Mouse (Mus musculus): ENCODE results near the gene A930002H24Rik. TPM values are rescaled to one million over a fixed set of nuclear protein-coding genes. Genes with fewer than 3 reads are reported as not detected.
A peak's percentile ranks its signal among the peaks of the same experiment; 100 is the strongest.
"Not testable (repeated sequence)": the region's sequence is repeated elsewhere in the genome, so short reads cannot be mapped to it uniquely, and the experiment has no call there.

Gene A930002H24Rik
- polyA plus RNA-seq, 1 experiment from 2014 or later: 4.5 TPM

DNA sequence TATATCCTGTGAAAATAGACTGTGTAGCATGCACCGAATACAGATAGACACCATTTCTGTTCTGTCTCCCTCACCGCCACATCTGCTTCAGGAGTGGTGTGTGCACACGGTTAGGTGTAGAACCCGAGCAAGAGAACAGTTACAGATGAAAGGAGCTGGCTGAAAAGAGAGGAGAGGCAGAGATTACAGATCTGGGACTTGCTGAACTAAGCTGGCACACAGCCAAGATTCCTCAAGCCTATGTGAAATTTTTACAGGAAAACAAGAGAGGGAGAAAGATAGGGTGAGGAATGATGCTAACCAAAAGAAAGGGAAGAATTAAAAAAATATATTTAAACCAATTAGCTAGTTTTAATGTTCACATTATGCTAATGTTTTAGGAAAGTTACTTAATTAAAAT, 2.6 kb downstream of the A930002H24Rik start:
- Histone ChIP-seq H3K9me3 (replicated peaks) (no peaks in the 10 kb centered on the region), H3K27me3 (no peaks in the 10 kb centered on the region), H3K36me3 (no peaks in the 10 kb centered on the region), H3K4me3 (replicated peaks) (no peak overlapping the region), H3K27ac (no peak overlapping the region), H3K4me2 (no peak overlapping the region), H3K9ac (no peak overlapping the region), H3K4me1 (peaks cover 16% of the 10 kb centered on the region)
- no peak for ATAC-seq (replicated peaks; ENCODE audit: low FRiP score)
- WGBS: 50% methylated on average over 4 of the region's 4 CpGs

DNA sequence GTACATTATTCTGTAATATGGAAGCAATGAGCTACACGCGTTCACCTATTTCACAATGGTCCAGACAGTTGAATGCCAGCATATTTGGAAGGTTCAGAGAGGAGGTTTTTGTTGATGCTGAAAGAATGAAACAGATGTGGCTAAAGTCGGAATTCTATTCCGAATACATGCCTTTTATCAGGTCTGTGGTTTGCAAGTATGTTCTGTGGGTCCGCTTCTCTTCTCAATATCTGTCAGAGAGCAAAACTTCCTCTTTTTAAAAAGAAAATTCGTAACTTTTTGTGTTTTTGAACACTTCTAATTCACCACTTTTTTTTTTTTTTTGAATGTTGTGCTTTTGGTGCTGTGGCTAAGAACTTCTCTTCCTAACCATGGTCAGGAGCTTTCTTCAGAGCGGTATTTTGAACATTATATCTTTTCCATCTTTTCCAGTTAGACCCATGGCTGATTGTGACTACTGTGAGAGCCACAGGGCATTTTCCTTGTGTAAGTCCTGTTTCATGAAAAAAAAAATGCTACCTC, 6.5 kb downstream of the A930002H24Rik start:
- Histone ChIP-seq H3K4me3 (replicated peaks) (no peak overlapping the region), H3K36me3 (no peaks in the 10 kb centered on the region), H3K9me3 (replicated peaks) (no peaks in the 10 kb centered on the region), H3K4me1 (no peaks in the 10 kb centered on the region), H3K4me2 (no peak overlapping the region), H3K27me3 (no peaks in the 10 kb centered on the region), H3K9ac (no peak overlapping the region), H3K27ac (no peak overlapping the region)
- 88% methylated on average over 7 of the region's 7 CpGs for WGBS
- ATAC-seq (replicated peaks; ENCODE audit: low FRiP score): no peak

DNA sequence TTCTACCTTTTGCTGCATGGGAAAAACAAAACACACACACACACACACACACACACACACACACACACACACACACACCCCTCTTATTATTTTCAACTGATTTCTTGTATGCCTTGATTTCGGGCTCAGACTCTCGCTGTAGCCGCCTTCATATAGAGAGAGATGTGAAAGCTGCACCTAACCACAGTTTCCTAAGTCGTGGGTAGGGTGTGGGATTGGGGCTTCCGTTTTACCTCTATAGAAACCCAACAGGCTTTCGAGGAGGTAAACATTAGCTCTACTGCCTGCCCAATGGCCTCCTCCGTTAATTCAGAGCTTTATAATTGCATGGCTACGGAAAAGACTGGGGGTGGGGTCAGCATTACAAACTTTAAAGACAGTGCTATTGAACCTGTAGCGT, 13.6 kb downstream of the A930002H24Rik start:
- H3K27me3 ChIP-seq: no peaks in the 10 kb centered on the region
- H3K27ac ChIP-seq: no peak overlapping the region; the same call in 1 of the 2 replicates
- no peak overlapping the region for H3K9ac ChIP-seq
- no peaks in the 10 kb centered on the region for H3K36me3 ChIP-seq
- H3K4me3 ChIP-seq (replicated peaks): peak overlapping the region; percentile 58
- WGBS: 84% methylated on average over 9 of the region's 9 CpGs
- no peaks in the 10 kb centered on the region for H3K9me3 ChIP-seq (replicated peaks)
- H3K4me2 ChIP-seq: peak overlapping the region; percentile 59
- 0 out of 2 replicates have a peak, but pooled peaks cover 5% of the 10 kb centered on the region for H3K4me1 ChIP-seq
- ATAC-seq (replicated peaks; ENCODE audit: low FRiP score): no peak

DNA sequence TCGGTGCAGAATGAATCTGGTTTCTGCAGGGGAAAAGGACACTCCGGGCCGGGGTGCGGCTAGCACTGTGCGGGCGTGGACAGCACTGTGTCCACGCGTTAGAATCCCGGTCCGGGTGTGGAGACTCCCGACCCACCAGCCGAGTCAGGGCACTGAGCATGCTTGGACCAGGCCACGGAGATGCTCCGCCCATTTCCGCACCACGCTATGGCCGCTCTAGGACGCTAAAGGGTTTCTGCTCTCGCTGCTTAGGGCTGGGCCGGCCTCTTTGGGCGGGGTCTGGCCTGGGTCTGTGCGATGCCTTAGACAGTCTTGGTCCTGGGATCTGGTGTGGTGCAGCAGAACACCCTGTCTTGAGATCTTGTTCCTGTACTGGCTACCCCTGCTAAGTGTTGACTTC, 14.0 kb downstream of the A930002H24Rik start:
- peak; percentile 100 for ATAC-seq (replicated peaks; ENCODE audit: low FRiP score)
- H3K27me3 ChIP-seq: no peaks in the 10 kb centered on the region
- no peaks in the 10 kb centered on the region for H3K9me3 ChIP-seq (replicated peaks)
- H3K36me3 ChIP-seq: no peaks in the 10 kb centered on the region
- H3K27ac ChIP-seq: peak overlapping the region; percentile 72
- H3K4me3 ChIP-seq (replicated peaks): peak overlapping the region; percentile 58
- WGBS: under 1% methylated on average over 22 of the region's 22 CpGs
- peak overlapping the region; percentile 62 for H3K9ac ChIP-seq
- 0 out of 2 replicates have a peak, but pooled peaks cover 5% of the 10 kb centered on the region for H3K4me1 ChIP-seq
- peak overlapping the region; percentile 59 for H3K4me2 ChIP-seq

DNA sequence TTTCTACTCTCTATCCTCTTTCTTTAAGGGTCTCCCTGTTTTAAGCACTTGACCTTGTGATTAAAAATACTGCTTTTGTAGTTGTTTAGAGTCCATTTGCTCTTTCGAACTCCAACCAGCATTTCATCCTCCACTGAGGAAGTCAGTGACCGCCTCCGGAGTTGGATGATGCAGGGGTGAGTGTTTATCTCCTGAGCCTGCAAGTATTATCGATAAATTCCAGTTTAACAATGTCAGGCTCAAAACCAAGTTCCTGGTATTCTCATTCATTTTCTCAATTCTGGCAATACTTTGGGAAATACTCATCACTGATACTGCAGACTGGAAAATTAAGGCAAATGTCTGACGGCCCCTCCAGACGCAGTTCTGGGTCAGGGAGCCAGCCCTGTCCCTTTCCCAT, 14.4 kb downstream of the A930002H24Rik start:
- Histone ChIP-seq H3K4me2 (peak overlapping the region; percentile 59), H3K4me1 (0 out of 2 replicates have a peak, but pooled peaks cover 5% of the 10 kb centered on the region), H3K36me3 (no peaks in the 10 kb centered on the region), H3K27ac (peak overlapping the region; percentile 72), H3K9me3 (replicated peaks) (no peaks in the 10 kb centered on the region), H3K27me3 (no peaks in the 10 kb centered on the region), H3K9ac (peak overlapping the region; percentile 62), H3K4me3 (replicated peaks) (peak overlapping the region; percentile 58)
- WGBS: 3% methylated on average over 6 of the region's 6 CpGs
- peak; percentile 54; the same call in 1 of the 2 replicates for ATAC-seq (replicated peaks; ENCODE audit: low FRiP score)

DNA sequence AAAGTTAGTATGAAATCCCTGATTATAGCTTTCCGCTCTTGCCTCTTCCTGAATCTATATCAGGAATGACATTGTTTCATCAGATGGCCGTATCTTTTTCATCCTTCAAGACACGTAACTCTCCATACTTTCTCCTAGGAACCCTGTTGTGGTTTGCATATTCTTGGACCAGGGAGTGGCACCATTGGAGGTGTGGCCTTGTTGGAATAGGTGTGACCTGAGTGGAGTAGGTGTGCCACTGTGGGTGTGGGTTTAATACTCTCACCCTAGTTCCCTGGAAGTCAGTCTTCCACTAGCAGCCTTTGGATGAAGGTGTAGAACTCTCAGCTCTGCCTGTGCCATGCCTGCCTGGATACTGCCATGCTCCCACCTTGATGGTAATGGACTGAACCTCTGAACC, 17.8 kb downstream of the A930002H24Rik start:
- not testable (repeated sequence) for H3K4me3 ChIP-seq (replicated peaks); H3K4me1 ChIP-seq; H3K27ac ChIP-seq; ATAC-seq (replicated peaks; ENCODE audit: low FRiP score); H3K36me3 ChIP-seq; H3K9me3 ChIP-seq (replicated peaks); H3K4me2 ChIP-seq; H3K9ac ChIP-seq; H3K27me3 ChIP-seq
- WGBS: 93% methylated on average over 3 of the region's 3 CpGs

DNA sequence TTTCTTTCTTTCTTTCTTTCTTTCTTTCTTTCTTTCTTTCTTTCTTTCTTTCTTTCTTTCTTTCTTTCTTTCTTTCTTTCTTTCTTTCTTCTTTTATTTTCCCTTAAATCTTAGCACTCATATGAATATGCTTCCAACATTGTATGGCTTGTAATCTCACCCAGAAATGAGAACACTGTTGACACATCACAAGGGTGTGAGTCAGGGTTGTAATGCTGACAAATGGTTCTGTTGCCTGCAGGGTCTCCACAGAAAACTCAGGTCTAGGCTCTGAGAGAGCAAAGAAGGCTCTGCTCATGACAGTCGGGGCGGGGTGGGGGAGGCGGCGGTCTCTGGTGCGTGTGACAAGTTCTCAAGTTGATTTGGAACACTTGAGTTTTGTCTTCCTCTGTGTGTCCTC, 18.7 kb downstream of the A930002H24Rik start:
- Histone ChIP-seq H3K36me3 (no peaks in the 10 kb centered on the region), H3K9ac (no peak overlapping the region), H3K4me1 (0 out of 2 replicates have a peak, but pooled peaks cover 5% of the 10 kb centered on the region), H3K4me3 (replicated peaks) (no peak overlapping the region), H3K4me2 (no peak overlapping the region), H3K9me3 (replicated peaks) (no peaks in the 10 kb centered on the region), H3K27me3 (no peaks in the 10 kb centered on the region), H3K27ac (no peak overlapping the region)
- WGBS: 51% methylated on average over 5 of the region's 5 CpGs
- no peak for ATAC-seq (replicated peaks; ENCODE audit: low FRiP score)

DNA sequence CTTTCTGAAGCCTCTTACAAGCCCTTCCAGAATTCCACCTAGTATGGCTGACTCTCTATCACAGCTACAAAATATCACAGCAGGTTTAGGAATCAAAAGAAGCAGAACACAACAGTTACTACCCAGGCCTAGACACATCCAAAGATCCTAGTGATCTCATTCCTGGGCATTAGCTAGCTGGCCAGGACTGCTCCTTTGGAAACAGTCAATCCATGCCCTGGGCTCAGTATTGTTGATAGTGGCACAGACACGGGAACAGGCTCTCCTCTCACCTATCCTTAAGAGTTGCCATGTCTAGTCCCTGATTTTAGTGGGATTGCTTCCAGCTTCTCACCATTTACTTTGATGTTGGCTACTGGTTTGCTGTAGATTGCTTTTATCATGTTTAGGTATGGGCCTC, 21.4 kb downstream of the A930002H24Rik start:
- 85% methylated on average over 1 of the region's 1 CpGs for WGBS
- ATAC-seq (replicated peaks; ENCODE audit: low FRiP score): no peak

DNA sequence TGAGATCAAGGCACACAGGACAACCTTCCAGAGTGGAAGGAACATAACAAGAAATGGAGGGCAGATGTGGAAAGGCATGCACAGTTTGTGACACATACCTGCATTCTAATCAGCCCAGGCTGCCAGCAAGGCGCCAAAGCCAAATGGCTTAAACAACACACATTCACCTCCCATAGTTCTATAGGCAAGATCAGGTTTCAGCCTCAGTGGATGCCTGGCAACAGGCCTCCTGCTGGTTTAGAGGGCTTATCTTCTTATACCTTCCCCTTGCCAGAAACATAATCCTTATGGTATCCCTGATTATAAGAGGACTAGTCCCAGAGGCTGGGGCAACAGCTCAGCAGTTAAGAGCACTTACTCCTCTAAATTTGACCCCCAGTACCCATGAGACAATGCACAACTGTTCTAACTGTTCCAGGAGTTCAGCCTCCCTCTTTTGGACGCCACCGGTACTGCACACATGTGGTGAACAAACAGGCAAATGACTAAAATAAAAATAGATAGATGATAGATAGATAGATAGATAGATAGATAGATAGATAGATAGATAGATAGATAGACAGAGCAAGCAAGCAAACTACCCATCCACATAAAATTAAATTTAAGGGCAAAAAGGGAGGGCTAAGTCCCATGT, 23.8 kb downstream of the A930002H24Rik start:
- no peak overlapping the region for H3K4me2 ChIP-seq
- no peak for ATAC-seq (replicated peaks; ENCODE audit: low FRiP score)
- no peak overlapping the region for H3K27ac ChIP-seq
- WGBS: 94% methylated on average over 3 of the region's 3 CpGs
- H3K4me1 ChIP-seq: no peaks in the 10 kb centered on the region
- no peaks in the 10 kb centered on the region for H3K9me3 ChIP-seq (replicated peaks)
- H3K9ac ChIP-seq: no peak overlapping the region
- H3K4me3 ChIP-seq (replicated peaks): no peak overlapping the region
- H3K36me3 ChIP-seq: no peaks in the 10 kb centered on the region
- H3K27me3 ChIP-seq: no peaks in the 10 kb centered on the region

More for the DNA sequence above, 21.4 kb downstream of the A930002H24Rik start:
- Histone ChIP-seq H3K27ac (no peak overlapping the region), H3K9ac (no peak overlapping the region), H3K27me3 (no peaks in the 10 kb centered on the region), H3K4me3 (replicated peaks) (no peak overlapping the region), H3K4me2 (no peak overlapping the region), H3K9me3 (replicated peaks) (no peaks in the 10 kb centered on the region), H3K4me1 (no peaks in the 10 kb centered on the region), H3K36me3 (no peaks in the 10 kb centered on the region)

DNA sequence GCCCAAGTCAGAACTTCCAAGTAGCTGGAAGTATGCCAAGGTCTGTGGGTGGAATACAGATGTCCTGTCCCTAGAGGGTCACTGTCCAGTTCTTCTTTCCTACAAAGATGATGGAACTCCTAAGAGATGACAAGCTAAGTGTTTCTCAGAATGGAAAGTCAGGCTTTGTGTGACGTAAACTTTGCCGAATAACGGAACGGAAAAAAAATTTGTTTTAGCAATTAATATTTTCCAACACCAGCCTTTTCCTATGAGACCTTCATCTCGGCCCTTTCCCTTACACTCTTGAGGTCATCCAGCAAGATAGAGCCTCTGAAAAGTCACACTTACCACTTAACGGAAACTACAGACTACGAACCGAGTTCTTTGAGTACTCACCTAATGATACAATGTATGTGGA, 25.4 kb downstream of the A930002H24Rik start:
- Histone ChIP-seq H3K4me3 (replicated peaks) (no peak overlapping the region), H3K4me1 (no peaks in the 10 kb centered on the region), H3K27ac (no peak overlapping the region), H3K4me2 (no peak overlapping the region), H3K36me3 (no peaks in the 10 kb centered on the region), H3K9ac (no peak overlapping the region), H3K9me3 (replicated peaks) (no peaks in the 10 kb centered on the region), H3K27me3 (no peaks in the 10 kb centered on the region)
- WGBS: 87% methylated on average over 8 of the region's 8 CpGs
- ATAC-seq (replicated peaks; ENCODE audit: low FRiP score): no peak

DNA sequence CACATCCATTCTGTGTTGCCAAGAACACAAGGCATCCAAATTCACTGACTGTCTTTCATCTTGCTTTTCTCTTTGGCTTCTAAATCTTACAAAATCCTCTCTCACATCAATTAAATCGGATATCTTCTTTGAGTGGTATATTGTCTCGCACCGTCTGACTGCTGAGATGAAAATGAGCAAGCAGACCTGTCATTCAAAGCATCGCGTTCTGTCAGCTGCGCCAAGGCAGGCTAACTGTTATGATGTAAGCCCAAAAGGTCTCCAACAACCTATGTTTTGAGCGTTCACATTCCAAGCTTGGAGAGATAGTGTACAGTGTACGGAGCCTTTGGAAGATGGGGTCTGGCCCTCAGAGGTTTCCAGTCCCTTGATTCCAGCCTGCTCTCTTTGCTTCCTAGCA, 26.9 kb downstream of the A930002H24Rik start:
- WGBS: 87% methylated on average over 8 of the region's 8 CpGs
- no peak for ATAC-seq (replicated peaks; ENCODE audit: low FRiP score)
- H3K27me3 ChIP-seq: no peaks in the 10 kb centered on the region
- H3K4me2 ChIP-seq: no peak overlapping the region
- H3K27ac ChIP-seq: no peak overlapping the region
- H3K4me1 ChIP-seq: no peaks in the 10 kb centered on the region
- H3K4me3 ChIP-seq (replicated peaks): no peak overlapping the region
- H3K36me3 ChIP-seq: no peaks in the 10 kb centered on the region
- H3K9ac ChIP-seq: no peak overlapping the region
- no peaks in the 10 kb centered on the region for H3K9me3 ChIP-seq (replicated peaks)

DNA sequence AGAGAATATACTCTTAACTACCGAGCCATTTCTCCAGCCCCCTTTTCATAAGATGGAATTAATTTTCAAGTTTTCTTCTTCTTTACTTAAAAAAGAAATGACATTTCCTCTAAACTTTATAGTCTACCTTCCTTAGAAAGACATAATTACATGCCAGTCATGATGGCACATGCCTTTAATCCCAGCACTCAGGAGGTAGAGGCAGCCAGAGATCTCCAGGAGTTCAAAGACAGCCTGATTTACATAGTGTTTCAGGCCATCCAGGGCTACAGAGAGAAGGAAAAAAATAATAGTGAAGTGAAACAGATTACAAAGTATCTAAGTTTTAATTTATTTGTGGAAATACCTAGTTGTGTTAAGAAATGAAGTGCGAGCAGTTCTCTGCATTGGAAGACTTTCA, 27.4 kb downstream of the A930002H24Rik start:
- H3K27me3 ChIP-seq: no peaks in the 10 kb centered on the region
- no peak for ATAC-seq (replicated peaks; ENCODE audit: low FRiP score)
- WGBS: 97% methylated on average over 2 of the region's 2 CpGs

DNA sequence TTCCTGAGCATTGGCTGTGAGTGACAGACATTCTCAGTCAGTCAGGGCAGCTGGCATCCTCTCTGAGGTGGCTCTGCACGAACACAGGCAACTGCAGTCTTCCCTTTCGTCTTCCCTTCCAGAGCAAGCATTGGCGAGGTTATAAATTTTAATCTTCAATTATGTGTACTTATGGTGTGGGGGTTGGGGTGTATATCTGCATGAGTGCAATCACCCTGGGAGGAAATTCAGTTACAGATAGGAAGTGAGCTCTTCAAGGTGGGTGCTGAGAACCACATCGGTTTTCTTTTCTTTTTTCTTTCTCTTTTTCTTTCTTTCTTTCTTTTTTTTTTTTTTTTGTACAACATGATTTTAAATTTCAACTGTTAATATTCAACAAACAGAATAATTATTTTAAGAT, 32.0 kb downstream of the A930002H24Rik start:
- Histone ChIP-seq H3K27me3 (no peaks in the 10 kb centered on the region), H3K4me1 (no peaks in the 10 kb centered on the region), H3K4me3 (replicated peaks) (no peak overlapping the region), H3K27ac (no peak overlapping the region), H3K9ac (no peak overlapping the region), H3K4me2 (no peak overlapping the region), H3K9me3 (replicated peaks) (no peaks in the 10 kb centered on the region), H3K36me3 (no peaks in the 10 kb centered on the region)
- ATAC-seq (replicated peaks; ENCODE audit: low FRiP score): no peak
- 69% methylated on average over 4 of the region's 4 CpGs for WGBS

More for the DNA sequence above, 27.4 kb downstream of the A930002H24Rik start:
- H3K4me3 ChIP-seq (replicated peaks): no peak overlapping the region
- no peak overlapping the region for H3K4me2 ChIP-seq
- no peak overlapping the region for H3K9ac ChIP-seq
- no peaks in the 10 kb centered on the region for H3K4me1 ChIP-seq
- no peak overlapping the region for H3K27ac ChIP-seq
- no peaks in the 10 kb centered on the region for H3K36me3 ChIP-seq
- H3K9me3 ChIP-seq (replicated peaks): no peaks in the 10 kb centered on the region
